Mouse (Mus musculus) lung, adult 2 months (tissue): ENCODE measurements around the gene Dhrs7b. TPM values are rescaled to one million over a fixed set of nuclear protein-coding genes. Genes with fewer than 3 reads are reported as not detected.

Source experiments
- DNase-seq: peaks from one replicate; pipeline ENCODE4 v3.0.0; 2022
- H3K4me1 ChIP-seq: fragments of 200-500 bp; 2 replicates; pipeline ENCODE4 v1.6.1; 2011; ENCODE audit warnings: low read length; ENCODE audit not compliant: control insufficient read depth, insufficient read depth
- H3K4me3 ChIP-seq: fragments of 200-500 bp; replicated peaks from 2 replicates; pipeline ENCODE3; 2011; ENCODE audit warnings: low read depth, mild to moderate bottlenecking, control low read depth, low read length; ENCODE audit errors: extremely low read depth
- CTCF ChIP-seq: fragments of 200-500 bp; IDR thresholded peaks from 2 replicates; pipeline ENCODE4 v1.5.1; 2011; ENCODE audit warnings: mild to moderate bottlenecking, low read length, control low read depth; ENCODE audit not compliant: insufficient read depth
- POLR2A ChIP-seq: fragments of 200-500 bp; IDR thresholded peaks from 2 replicates; pipeline ENCODE4 v1.6.1; 2011; ENCODE audit warnings: low read depth, mild to moderate bottlenecking, control low read depth, low read length, borderline replicate concordance; ENCODE audit errors: extremely low read depth
- WGBS: fragments of 180-500 bp; shearing (Covaris S2); methylation state at CpG from one replicate; pipeline ENCODE4 v1.1.7; 2018; 5-methylcytosine and 5-hydroxymethylcytosine counted together
- polyA plus RNA-seq: library from polyadenylated mRNA; depleted of rRNA; stranded (reverse); fragments of >200 nt; gene quantifications from 2 replicates; pipeline ENCODE4 v1.2.3, GENCODE M21; 2012

The Dhrs7b gene
- polyA plus RNA-seq, 1 experiment = 14.3 TPM

- 93% methylated on average over 6 of the region's 6 CpGs for WGBS
- Histone ChIP-seq H3K4me3 (no peak overlapping the region), H3K4me1 (no peaks in the 10 kb centered on the region)
- TF ChIP-seq POLR2A (no peak), CTCF (no peak)
- DNase-seq = no peak
These were observed 6.5 kb downstream of the Dhrs7b start for GRCm38 (mm10) chr11:60836897-60837296.

- WGBS = 77% methylated on average over 10 of the region's 10 CpGs
- Histone ChIP-seq H3K4me3 (no peak overlapping the region), H3K4me1 (no peaks in the 10 kb centered on the region)
- TF ChIP-seq CTCF (no peak), POLR2A (no peak)
- no peak for DNase-seq
These were observed 7.4 kb downstream of the Dhrs7b start for GRCm38 (mm10) chr11:60837644-60838406.

- WGBS = 74% methylated on average over 12 of the region's 12 CpGs
- Histone ChIP-seq H3K4me1 (no peaks in the 10 kb centered on the region), H3K4me3 (no peak overlapping the region)
- no peak for DNase-seq
- TF ChIP-seq CTCF (no peak), POLR2A (no peak)
These were observed 11.2 kb downstream of the Dhrs7b start for GRCm38 (mm10) chr11:60841467-60842200.

GRCm38 (mm10) chr11:60843412-60843811 is 13.0 kb downstream of the Dhrs7b start:
- TF ChIP-seq CTCF (no peak), POLR2A (no peak)
- Histone ChIP-seq H3K4me1 (no peaks in the 10 kb centered on the region), H3K4me3 (no peak overlapping the region)
- 90% methylated on average over 5 of the region's 5 CpGs for WGBS
- no peak for DNase-seq

GRCm38 (mm10) chr11:60845415-60845814 is 15.0 kb downstream of the Dhrs7b start:
- H3K4me3 ChIP-seq = no peak overlapping the region
- no peak for DNase-seq
- no peak for TF ChIP-seq CTCF
- no peak for TF ChIP-seq POLR2A
- H3K4me1 ChIP-seq = no peaks in the 10 kb centered on the region
- WGBS = 82% methylated on average over 5 of the region's 5 CpGs

- 61% methylated on average over 3 of the region's 3 CpGs for WGBS
These were observed 26.2 kb downstream of the Dhrs7b start for GRCm38 (mm10) chr11:60856587-60856986.

GRCm38 (mm10) chr11:60861993-60862392 is 31.6 kb downstream of the Dhrs7b start:
- TF ChIP-seq CTCF = no peak
- no peak for TF ChIP-seq POLR2A
- Histone ChIP-seq H3K4me3 (no peak overlapping the region), H3K4me1 (peaks cover 17% of the 10 kb centered on the region)
- DNase-seq = no peak
- 74% methylated on average over 3 of the region's 3 CpGs for whole genome bisulfite sequencing

More at GRCm38 (mm10) chr11:60856587-60856986, 26.2 kb downstream of the Dhrs7b start:
- H3K4me1 ChIP-seq = no peaks in the 10 kb centered on the region
- DNase-seq = no peak
- H3K4me3 ChIP-seq = no peak overlapping the region
- no peak for TF ChIP-seq POLR2A
- TF ChIP-seq CTCF = no peak

- DNase-seq = no peak
- TF ChIP-seq POLR2A = no peak
- WGBS = 73% methylated on average over 4 of the region's 4 CpGs
- H3K4me3 ChIP-seq = no peak overlapping the region
- peaks cover 17% of the 10 kb centered on the region for H3K4me1 ChIP-seq
These were observed 32.8 kb downstream of the Dhrs7b start for GRCm38 (mm10) chr11:60863196-60863595.

GRCm38 (mm10) chr11:60864166-60864565 is 33.7 kb downstream of the Dhrs7b start:
- TF ChIP-seq POLR2A = no peak
- TF ChIP-seq CTCF = no peak

More at GRCm38 (mm10) chr11:60864166-60864565, 33.7 kb downstream of the Dhrs7b start:
- no peak for DNase-seq
- WGBS = 52% methylated on average over 2 of the region's 2 CpGs
- H3K4me1 ChIP-seq = peaks cover 17% of the 10 kb centered on the region
- H3K4me3 ChIP-seq = no peak overlapping the region
